Mouse (Mus musculus) stomach, postnatal 0 days (tissue): ENCODE results near the gene Atp6v0a1. TPM values are rescaled to one million over a fixed set of nuclear protein-coding genes. Genes with fewer than 3 reads are reported as not detected.

Experiments
- ATAC-seq: fragments of 200-750 bp; cut with Nextera tagmentation; 2 replicates; pipeline ENCODE4 v1.8.0; 2017; ENCODE audit not compliant: low FRiP score, low TSS enrichment
- DNase-seq: peaks from one replicate; pipeline ENCODE4 v3.0.0-alpha.2; 2016; ENCODE audit warnings: low spot score
- H3K27ac ChIP-seq: fragments of 300-500 bp; sonication (generic); replicated peaks from 2 replicates; pipeline ENCODE4 v1.5.1; 2014; ENCODE audit warnings: mild to moderate bottlenecking, control low read depth
- H3K27me3 ChIP-seq: fragments of 300-500 bp; sonication (generic); 2 replicates; pipeline ENCODE4 v1.6.1; 2014; ENCODE audit warnings: low read length; ENCODE audit not compliant: control insufficient read depth, insufficient read depth
- H3K36me3 ChIP-seq: fragments of 300-500 bp; sonication (generic); 2 replicates; pipeline ENCODE4 v1.6.1; 2014; ENCODE audit warnings: low read length, mixed read lengths; ENCODE audit not compliant: control insufficient read depth, insufficient read depth
- H3K4me1 ChIP-seq: fragments of 300-500 bp; sonication (generic); replicated peaks from 2 replicates; pipeline ENCODE4 v1.6.1; 2014; ENCODE audit warnings: antibody characterized with exemption; ENCODE audit not compliant: control insufficient read depth, insufficient read depth
- H3K4me2 ChIP-seq: fragments of 300-500 bp; sonication (generic); replicated peaks from 2 replicates; pipeline ENCODE4 v1.6.1; 2014; ENCODE audit warnings: low read depth, mild to moderate bottlenecking, control low read depth, moderate library complexity
- H3K4me3 ChIP-seq: fragments of 300-500 bp; sonication (generic); 2 replicates; pipeline ENCODE4 v1.5.1; 2014; ENCODE audit warnings: low read depth, low read length, control low read depth
- H3K9ac ChIP-seq: fragments of 300-500 bp; sonication (generic); 2 replicates; pipeline ENCODE4 v1.6.1; 2014; ENCODE audit warnings: mild to moderate bottlenecking, low read length, control low read depth, mixed read lengths
- H3K9me3 ChIP-seq: fragments of 300-500 bp; sonication (generic); 2 replicates; pipeline ENCODE4 v1.6.1; 2016; ENCODE audit warnings: low read length; ENCODE audit not compliant: control insufficient read depth
- CTCF ChIP-seq: IDR thresholded peaks from 2 replicates; pipeline ENCODE4 v1.5.1; 2016; ENCODE audit warnings: antibody characterized with exemption, low read depth, mild to moderate bottlenecking, moderate library complexity
- EP300 ChIP-seq: optimal IDR thresholded peaks from 2 replicates; pipeline ENCODE3; 2016; ENCODE audit warnings: antibody characterized with exemption
- WGBS: fragments of 180-500 bp; shearing (Covaris S2); extraction: QIAGEN DNeasy Blood & Tissue Kit; methylation state at CpG from one replicate; pipeline ENCODE4 v1.1.7; 2014; 5-methylcytosine and 5-hydroxymethylcytosine counted together
- polyA plus RNA-seq: library from polyadenylated mRNA; unstranded; fragments of >200 nt; fragmentation: Nextera tagmentation; extraction: Ambion mirVana; gene quantifications from 2 replicates; pipeline ENCODE4 v1.2.1, GENCODE M21; 2015

Gene Atp6v0a1
- polyA plus RNA-seq, 1 experiment from 2014 or later = 45.5 TPM

GRCm38 (mm10) chr11:101065002-101065401 is 55.8 kb downstream of the Atp6v0a1 start:
- Histone ChIP-seq H3K4me1 (peaks cover 21% of the 10 kb centered on the region), H3K9me3 (no peaks in the 10 kb centered on the region), H3K9ac (no peak overlapping the region), H3K4me3 (no peak overlapping the region), H3K4me2 (no peak overlapping the region), H3K27ac (peak overlapping the region; percentile 31; the same call in 1 of the 2 replicates), H3K27me3 (no peaks in the 10 kb centered on the region), H3K36me3 (0 out of 2 replicates have a peak, but pooled peaks cover 3% of the 10 kb centered on the region)
- ATAC-seq (no peak), DNase-seq (no peak)
- TF ChIP-seq CTCF (no peak), EP300 (no peak)
- 86% methylated on average over 9 of the region's 9 CpGs for WGBS

- WGBS = 13% methylated on average over 18 of the region's 18 CpGs
- Histone ChIP-seq H3K4me2 (peak overlapping the region; percentile 48), H3K4me3 (peak overlapping the region; percentile 15; the same call in 1 of the 2 replicates), H3K4me1 (peaks cover 21% of the 10 kb centered on the region), H3K27ac (peak overlapping the region; percentile 79), H3K27me3 (no peaks in the 10 kb centered on the region), H3K36me3 (peaks cover 3% of the 10 kb centered on the region; the same call in 1 of the 2 replicates), H3K9ac (peak overlapping the region; percentile 38; the same call in 1 of the 2 replicates), H3K9me3 (no peaks in the 10 kb centered on the region)
- DNase-seq (peak; percentile 89), ATAC-seq (peak; percentile 13; the same call in 1 of the 2 replicates)
- peak; percentile 100 for TF ChIP-seq CTCF
- TF ChIP-seq EP300 = no peak
Observed at GRCm38 (mm10) chr11:101066549-101067412, 57.5 kb downstream of the Atp6v0a1 start.

GRCm38 (mm10) chr11:101069391-101070188 is 60.3 kb downstream of the Atp6v0a1 start, which contains the start of gene Naglu:
Naglu (plus strand) TSS chr11:101070012.
- peak; percentile 96 for DNase-seq

GRCm38 (mm10) chr11:101070189-101070527 is 60.9 kb downstream of the Atp6v0a1 start:
- no peaks in the 10 kb centered on the region for H3K9me3 ChIP-seq
- no peaks in the 10 kb centered on the region; the same call in 1 of the 2 replicates for H3K4me1 ChIP-seq
- H3K4me2 ChIP-seq = peak overlapping the region; percentile 99
- H3K27me3 ChIP-seq = no peaks in the 10 kb centered on the region
- ATAC-seq (peak; percentile 65), DNase-seq (no peak)
- peak overlapping the region; percentile 73 for H3K4me3 ChIP-seq
- peak overlapping the region; percentile 75 for H3K9ac ChIP-seq
- peak overlapping the region; percentile 61 for H3K27ac ChIP-seq
- TF ChIP-seq CTCF = no peak
- TF ChIP-seq EP300 = no peak
- no peaks in the 10 kb centered on the region; the same call in 1 of the 2 replicates for H3K36me3 ChIP-seq
- WGBS = 1% methylated on average over 36 of the region's 36 CpGs

More at GRCm38 (mm10) chr11:101069391-101070188, 60.3 kb downstream of the Atp6v0a1 start, which contains the start of gene Naglu:
- 3% methylated on average over 35 of the region's 35 CpGs for WGBS
- Histone ChIP-seq H3K36me3 (no peaks in the 10 kb centered on the region; the same call in 1 of the 2 replicates), H3K4me2 (peak within 1 kb of the TSS; percentile 99), H3K27me3 (no peaks in the 10 kb centered on the region), H3K27ac (peak within 1 kb of the TSS; percentile 61), H3K4me3 (peak within 1 kb of the TSS; percentile 73), H3K4me1 (peaks cover 1% of the 10 kb centered on the region; the same call in 1 of the 2 replicates), H3K9me3 (no peaks in the 10 kb centered on the region), H3K9ac (peak within 1 kb of the TSS; percentile 75)
- TF ChIP-seq EP300 (no peak), CTCF (no peak; the same call in 1 of the 2 replicates)
- ATAC-seq = peak; percentile 85

GRCm38 (mm10) chr11:101070987-101071386 is 61.7 kb downstream of the Atp6v0a1 start:
- no peaks in the 10 kb centered on the region; the same call in 1 of the 2 replicates for H3K36me3 ChIP-seq
- no peak overlapping the region for H3K4me2 ChIP-seq
- H3K9ac ChIP-seq = no peak overlapping the region; the same call in 1 of the 2 replicates
- H3K4me3 ChIP-seq = no peak overlapping the region
- H3K9me3 ChIP-seq = no peaks in the 10 kb centered on the region
- H3K4me1 ChIP-seq = no peaks in the 10 kb centered on the region; the same call in 1 of the 2 replicates
- TF ChIP-seq CTCF (no peak), EP300 (no peak)
- ATAC-seq = no peak
- no peaks in the 10 kb centered on the region for H3K27me3 ChIP-seq
- no peak overlapping the region for H3K27ac ChIP-seq
- DNase-seq = no peak
- WGBS = 76% methylated on average over 6 of the region's 6 CpGs
